Mouse (Mus musculus): ENCODE data around the gene Usp22. TPM values are rescaled to one million over a fixed set of nuclear protein-coding genes. Genes with fewer than 3 reads are reported as not detected.
A peak's percentile ranks its signal among the peaks of the same experiment; 100 is the strongest.

Usp22 gene
- polyA plus RNA-seq, 1 experiment from 2014 or later, result 273 TPM

DNA sequence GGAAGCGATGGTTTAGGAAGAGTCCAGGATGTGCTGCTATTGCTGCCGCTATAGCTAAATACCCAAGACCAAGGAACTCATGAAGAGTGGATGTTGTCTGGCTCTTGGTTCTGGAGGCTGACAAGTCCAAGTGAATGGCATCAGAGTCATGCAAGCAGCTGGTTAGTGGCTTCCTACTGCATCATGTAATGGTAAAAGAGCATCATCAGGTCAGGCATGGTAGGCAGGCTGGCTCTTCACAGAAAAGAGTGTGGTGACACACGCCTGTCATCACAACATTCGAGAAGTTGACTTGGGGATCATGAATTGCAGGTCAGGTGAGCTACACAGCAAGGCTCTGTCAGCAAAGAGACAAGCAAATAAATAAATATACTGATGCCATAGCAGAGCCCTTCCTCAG lies 63.4 kb downstream of the Usp22 start:
- DNase-seq (ENCODE audit: low spot score) (no peak), ATAC-seq (ENCODE audit: low FRiP score) (no peak)
- Histone ChIP-seq H3K9ac (ENCODE audit: low read depth, low read length) (no peak overlapping the region), H3K27me3 (ENCODE audit: control insufficient read depth, insufficient read depth, low read length) (no peaks in the 10 kb centered on the region), H3K4me3 (ENCODE audit: low read depth, low read length) (no peak overlapping the region), H3K4me1 (replicated peaks; ENCODE audit: control insufficient read depth, insufficient read depth, low read length) (no peaks in the 10 kb centered on the region), H3K36me3 (ENCODE audit: control insufficient read depth, insufficient read depth, low read length) (no peaks in the 10 kb centered on the region), H3K9me3 (ENCODE audit: control insufficient read depth, low read length) (no peaks in the 10 kb centered on the region), H3K27ac (ENCODE audit: low read depth, low read length) (no peak overlapping the region), H3K4me2 (replicated peaks; ENCODE audit: low read depth, low read length) (no peak overlapping the region)
- 93% methylated on average over 4 of the region's 4 CpGs for WGBS

DNA sequence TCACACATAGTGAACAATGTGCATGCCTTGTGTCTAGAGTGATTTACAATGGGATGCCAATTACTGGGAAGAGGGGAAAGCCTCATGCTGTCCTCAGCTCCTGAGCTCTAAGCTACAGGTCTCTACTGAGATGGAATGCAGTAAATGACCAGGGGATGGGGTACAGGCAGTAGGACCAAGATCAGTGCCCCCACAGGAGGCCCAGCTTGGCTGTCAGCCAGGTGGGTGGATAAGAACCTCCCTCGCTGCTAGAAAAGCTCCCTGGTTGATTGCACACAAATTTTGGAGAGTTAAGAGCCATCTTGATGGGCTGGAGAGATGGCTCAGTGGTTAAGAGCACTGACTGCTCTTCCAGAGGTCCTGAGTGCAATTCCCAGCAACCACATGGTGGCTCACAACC lies 63.9 kb downstream of the Usp22 start:
- no peaks in the 10 kb centered on the region for H3K27me3 ChIP-seq (ENCODE audit: control insufficient read depth, insufficient read depth, low read length)
- 63% methylated on average over 1 of the region's 1 CpGs for WGBS
- no peak for ATAC-seq (ENCODE audit: low FRiP score)

DNA sequence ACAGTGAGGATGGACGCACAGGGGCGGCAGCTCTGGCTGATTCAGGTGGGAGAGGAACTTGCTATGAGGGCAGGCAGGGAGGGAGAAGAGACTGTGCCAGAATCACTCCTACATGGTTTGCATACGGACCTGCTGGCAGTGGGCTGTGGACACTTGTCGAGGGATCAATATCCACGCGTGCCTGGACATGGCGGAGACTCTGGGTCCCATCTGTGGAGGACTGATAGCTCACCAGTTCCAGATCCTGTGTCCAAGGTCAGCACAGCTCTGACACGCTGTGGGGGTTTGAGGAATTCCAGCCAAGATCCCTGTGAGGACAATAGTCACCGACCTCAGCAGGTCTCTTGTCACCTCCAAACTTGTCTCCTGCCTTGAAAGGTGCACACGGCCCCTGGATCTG lies 64.7 kb downstream of the Usp22 start:
- no peaks in the 10 kb centered on the region for H3K36me3 ChIP-seq (ENCODE audit: control insufficient read depth, insufficient read depth, low read length)
- no peak overlapping the region for H3K27ac ChIP-seq (ENCODE audit: low read depth, low read length)
- H3K9me3 ChIP-seq (ENCODE audit: control insufficient read depth, low read length), result no peaks in the 10 kb centered on the region
- H3K4me1 ChIP-seq (replicated peaks; ENCODE audit: control insufficient read depth, insufficient read depth, low read length), result no peaks in the 10 kb centered on the region
- H3K4me2 ChIP-seq (replicated peaks; ENCODE audit: low read depth, low read length), result no peak overlapping the region
- H3K4me3 ChIP-seq (ENCODE audit: low read depth, low read length), result no peak overlapping the region
- WGBS, result 79% methylated on average over 10 of the region's 10 CpGs
- DNase-seq (ENCODE audit: low spot score) (no peak), ATAC-seq (ENCODE audit: low FRiP score) (no peak)
- H3K9ac ChIP-seq (ENCODE audit: low read depth, low read length), result no peak overlapping the region
- no peaks in the 10 kb centered on the region for H3K27me3 ChIP-seq (ENCODE audit: control insufficient read depth, insufficient read depth, low read length)

More for the DNA sequence above, 63.9 kb downstream of the Usp22 start:
- DNase-seq (ENCODE audit: low spot score), result no peak
- H3K4me1 ChIP-seq (replicated peaks; ENCODE audit: control insufficient read depth, insufficient read depth, low read length), result no peaks in the 10 kb centered on the region
- no peaks in the 10 kb centered on the region for H3K36me3 ChIP-seq (ENCODE audit: control insufficient read depth, insufficient read depth, low read length)
- no peaks in the 10 kb centered on the region for H3K9me3 ChIP-seq (ENCODE audit: control insufficient read depth, low read length)
- no peak overlapping the region for H3K4me3 ChIP-seq (ENCODE audit: low read depth, low read length)
- no peak overlapping the region for H3K4me2 ChIP-seq (replicated peaks; ENCODE audit: low read depth, low read length)
- H3K27ac ChIP-seq (ENCODE audit: low read depth, low read length), result no peak overlapping the region
- no peak overlapping the region for H3K9ac ChIP-seq (ENCODE audit: low read depth, low read length)

DNA sequence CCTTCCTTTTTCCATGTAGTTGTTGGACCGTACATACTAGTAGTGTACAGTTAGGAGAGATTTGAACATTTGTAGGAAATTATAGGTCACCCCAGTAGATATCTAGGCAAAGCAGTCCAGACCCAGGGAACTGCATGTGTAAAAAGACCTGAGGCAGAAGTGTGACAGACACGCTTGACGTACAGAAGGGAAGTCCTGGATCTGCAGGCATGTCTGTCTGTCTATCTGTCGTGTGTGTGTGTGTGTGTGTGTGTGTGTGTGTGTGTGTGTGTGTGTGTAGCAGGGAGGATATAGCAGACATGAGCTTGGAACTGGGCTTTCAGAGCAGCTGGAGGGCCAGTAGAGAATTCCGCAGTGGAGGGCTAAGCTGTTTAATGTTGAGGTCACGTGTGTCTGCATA lies 65.1 kb downstream of the Usp22 start:
- H3K36me3 ChIP-seq (ENCODE audit: control insufficient read depth, insufficient read depth, low read length), result no peaks in the 10 kb centered on the region
- H3K9me3 ChIP-seq (ENCODE audit: control insufficient read depth, low read length), result no peaks in the 10 kb centered on the region
- no peak overlapping the region for H3K27ac ChIP-seq (ENCODE audit: low read depth, low read length)
- H3K4me3 ChIP-seq (ENCODE audit: low read depth, low read length), result no peak overlapping the region
- H3K4me1 ChIP-seq (replicated peaks; ENCODE audit: control insufficient read depth, insufficient read depth, low read length), result no peaks in the 10 kb centered on the region
- no peak for DNase-seq (ENCODE audit: low spot score)
- no peak overlapping the region for H3K4me2 ChIP-seq (replicated peaks; ENCODE audit: low read depth, low read length)
- no peak overlapping the region for H3K9ac ChIP-seq (ENCODE audit: low read depth, low read length)
- 86% methylated on average over 6 of the region's 6 CpGs for WGBS
- no peaks in the 10 kb centered on the region for H3K27me3 ChIP-seq (ENCODE audit: control insufficient read depth, insufficient read depth, low read length)
- no peak for ATAC-seq (ENCODE audit: low FRiP score)

DNA sequence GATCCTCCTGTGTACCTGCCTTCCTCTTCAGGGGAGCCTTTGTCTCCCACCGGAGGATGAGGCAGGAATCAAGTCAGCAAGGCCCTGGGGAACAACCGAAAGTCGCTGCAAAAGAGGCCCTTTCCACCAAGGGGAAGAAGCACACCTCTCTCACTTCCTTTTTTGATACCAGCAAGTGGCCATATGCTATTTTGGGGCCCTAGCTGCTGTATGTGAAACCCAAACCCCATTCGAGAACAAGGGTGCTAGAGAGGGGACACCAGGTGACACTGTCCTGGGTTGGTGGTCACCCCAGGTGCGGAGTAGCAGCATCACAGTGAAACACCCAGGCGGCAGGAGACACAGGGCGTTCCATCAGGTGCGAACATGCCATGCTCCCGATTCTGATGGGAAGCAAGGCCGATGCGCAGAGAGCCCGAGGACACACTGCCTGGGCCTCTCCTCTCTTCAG lies 65.9 kb downstream of the Usp22 start:
- ATAC-seq (ENCODE audit: low FRiP score), result no peak
- Histone ChIP-seq H3K9ac (ENCODE audit: low read depth, low read length) (no peak overlapping the region), H3K9me3 (ENCODE audit: control insufficient read depth, low read length) (no peaks in the 10 kb centered on the region), H3K4me3 (ENCODE audit: low read depth, low read length) (no peak overlapping the region), H3K36me3 (ENCODE audit: control insufficient read depth, insufficient read depth, low read length) (no peaks in the 10 kb centered on the region), H3K27me3 (ENCODE audit: control insufficient read depth, insufficient read depth, low read length) (no peaks in the 10 kb centered on the region), H3K4me1 (replicated peaks; ENCODE audit: control insufficient read depth, insufficient read depth, low read length) (no peaks in the 10 kb centered on the region), H3K4me2 (replicated peaks; ENCODE audit: low read depth, low read length) (no peak overlapping the region), H3K27ac (ENCODE audit: low read depth, low read length) (no peak overlapping the region)
- WGBS, result 86% methylated on average over 12 of the region's 12 CpGs
- no peak for DNase-seq (ENCODE audit: low spot score)

DNA sequence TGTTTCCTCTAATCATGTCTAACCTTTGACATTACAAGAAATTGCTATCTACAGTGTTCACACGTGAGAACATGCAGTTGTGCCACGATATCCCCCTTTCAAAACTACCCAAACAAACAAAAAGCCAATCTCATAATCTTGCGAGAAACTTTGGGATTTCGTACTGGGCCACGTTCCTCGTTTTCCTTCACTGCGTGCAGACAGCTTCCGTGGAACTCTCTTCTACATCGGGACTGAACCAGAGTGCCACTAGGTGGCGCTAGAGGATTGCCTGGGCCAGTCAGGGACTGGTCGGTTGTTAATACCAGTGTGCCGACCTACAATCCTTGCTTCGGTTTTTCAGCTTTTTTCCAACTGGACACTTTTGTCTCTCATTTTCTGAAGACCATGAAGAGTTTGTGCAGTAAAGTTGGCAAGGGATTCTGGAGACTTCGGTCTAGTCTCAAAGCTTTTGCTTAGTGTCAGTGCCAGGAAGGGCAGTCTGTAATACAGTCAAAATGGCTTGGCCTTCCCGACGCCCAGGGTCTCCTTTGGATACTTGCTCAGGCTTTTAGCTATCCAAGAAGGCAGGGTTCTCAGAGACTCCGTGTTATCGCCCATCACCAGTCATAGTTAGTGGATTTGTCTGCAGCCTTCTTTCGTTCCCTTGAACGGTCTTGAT lies 70.5 kb downstream of the Usp22 start:
- Histone ChIP-seq H3K9me3 (ENCODE audit: control insufficient read depth, low read length) (no peaks in the 10 kb centered on the region), H3K9ac (ENCODE audit: low read depth, low read length) (no peak overlapping the region), H3K4me3 (ENCODE audit: low read depth, low read length) (no peak overlapping the region), H3K27me3 (ENCODE audit: control insufficient read depth, insufficient read depth, low read length) (no peaks in the 10 kb centered on the region), H3K36me3 (ENCODE audit: control insufficient read depth, insufficient read depth, low read length) (no peaks in the 10 kb centered on the region), H3K4me1 (replicated peaks; ENCODE audit: control insufficient read depth, insufficient read depth, low read length) (no peaks in the 10 kb centered on the region), H3K27ac (ENCODE audit: low read depth, low read length) (no peak overlapping the region), H3K4me2 (replicated peaks; ENCODE audit: low read depth, low read length) (no peak overlapping the region)
- ATAC-seq (ENCODE audit: low FRiP score) (peak; percentile 84), DNase-seq (ENCODE audit: low spot score) (peak; percentile 96)
- 18% methylated on average over 20 of the region's 20 CpGs for WGBS

DNA sequence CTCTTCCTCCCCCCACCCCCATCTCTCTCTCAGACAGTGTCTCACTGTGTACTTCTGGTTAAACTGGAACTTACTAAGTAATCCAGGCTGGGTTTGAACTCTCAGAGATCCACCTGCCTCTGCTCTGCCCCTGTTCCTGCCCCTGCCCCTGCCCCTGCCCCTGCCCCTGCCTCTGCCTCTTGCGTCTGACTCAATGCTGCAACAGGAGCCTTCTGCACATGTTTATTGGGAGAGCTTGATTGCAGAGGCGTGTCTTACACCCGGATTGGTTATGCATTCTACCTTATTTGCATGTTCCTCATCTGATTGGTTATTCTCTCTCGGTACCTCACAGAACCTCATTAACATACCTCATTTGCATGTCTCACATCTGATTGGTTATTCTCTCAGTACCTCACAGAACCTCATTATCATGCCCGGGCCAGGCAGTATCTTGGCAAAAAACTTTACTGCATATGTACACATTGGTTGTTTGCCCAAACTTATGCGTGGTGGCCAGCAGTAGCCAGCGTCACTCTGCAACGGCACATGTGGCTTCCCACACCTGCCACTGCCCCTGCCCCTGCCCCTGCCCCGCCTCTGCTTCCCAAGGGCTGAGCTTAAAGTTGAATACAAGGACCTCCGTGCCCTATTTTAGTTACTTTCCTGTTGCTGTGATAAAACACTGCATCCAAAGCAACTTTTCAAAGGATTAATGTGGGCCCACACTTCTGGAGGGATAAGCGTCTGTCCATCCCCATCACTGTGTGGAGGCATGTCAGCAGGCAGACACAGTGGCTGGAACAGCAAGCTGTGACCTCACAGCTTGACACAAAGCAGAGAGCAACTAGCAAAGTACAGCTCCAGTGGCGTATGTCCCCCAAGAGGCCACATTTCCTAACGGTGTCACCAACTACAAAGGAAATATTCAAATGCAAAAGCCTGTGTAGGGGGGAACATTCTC lies 72.2 kb downstream of the Usp22 start:
- 58% methylated on average over 12 of the region's 13 CpGs for WGBS
- ATAC-seq (ENCODE audit: low FRiP score) (no peak), DNase-seq (ENCODE audit: low spot score) (no peak)
- no peaks in the 10 kb centered on the region for H3K4me1 ChIP-seq (replicated peaks; ENCODE audit: control insufficient read depth, insufficient read depth, low read length)
- no peaks in the 10 kb centered on the region for H3K9me3 ChIP-seq (ENCODE audit: control insufficient read depth, low read length)
- no peaks in the 10 kb centered on the region for H3K36me3 ChIP-seq (ENCODE audit: control insufficient read depth, insufficient read depth, low read length)
- no peak overlapping the region for H3K4me2 ChIP-seq (replicated peaks; ENCODE audit: low read depth, low read length)
- H3K9ac ChIP-seq (ENCODE audit: low read depth, low read length), result no peak overlapping the region
- H3K4me3 ChIP-seq (ENCODE audit: low read depth, low read length), result no peak overlapping the region
- H3K27me3 ChIP-seq (ENCODE audit: control insufficient read depth, insufficient read depth, low read length), result no peaks in the 10 kb centered on the region
- no peak overlapping the region for H3K27ac ChIP-seq (ENCODE audit: low read depth, low read length)

All from hindbrain, embryonic 11.5 days (tissue).